Mouse (Mus musculus) cerebellum, adult 11-12 months (tissue): ENCODE results near the gene Iqck.
A peak's percentile ranks its signal among the peaks of the same experiment; 100 is the strongest.

Experiments
- DNase-seq: peaks from one replicate; pipeline ENCODE4 v3.0.0; 2022

Gene Iqck

GRCm38 (mm10) chr7:118851571-118851970, 4.0 kb upstream of the Iqck start:
- DNase-seq = no peak

- no peak for DNase-seq
These were observed 2.9 kb upstream of the Iqck start for GRCm38 (mm10) chr7:118852611-118853010.

GRCm38 (mm10) chr7:118854606-118855005, 946 bp upstream of the Iqck start:
- DNase-seq = no peak

GRCm38 (mm10) chr7:118855877-118856304, 339 bp downstream of the Iqck start, which contains the start of gene Knop1:
Knop1 (minus strand) TSS chr7:118856254.
- no peak for DNase-seq

GRCm38 (mm10) chr7:118858640-118859039, 3.1 kb downstream of the Iqck start:
- no peak for DNase-seq

GRCm38 (mm10) chr7:118865362-118865761, 9.8 kb downstream of the Iqck start:
- DNase-seq = no peak

- DNase-seq = no peak
These were observed 24.0 kb downstream of the Iqck start for GRCm38 (mm10) chr7:118879466-118880029.

- DNase-seq = no peak
These were observed 28.4 kb downstream of the Iqck start for GRCm38 (mm10) chr7:118883957-118884356.

GRCm38 (mm10) chr7:118884969-118885368, 29.4 kb downstream of the Iqck start:
- no peak for DNase-seq

- DNase-seq = no peak
These were observed 31.9 kb downstream of the Iqck start for GRCm38 (mm10) chr7:118887303-118888055.

- DNase-seq = no peak
These were observed 33.6 kb downstream of the Iqck start for GRCm38 (mm10) chr7:118889046-118889680.

GRCm38 (mm10) chr7:118895469-118896450, 40.2 kb downstream of the Iqck start:
- no peak for DNase-seq

GRCm38 (mm10) chr7:118898063-118898462, 42.5 kb downstream of the Iqck start:
- no peak for DNase-seq

- DNase-seq = no peak
These were observed 44.5 kb downstream of the Iqck start for GRCm38 (mm10) chr7:118900090-118900489.

- DNase-seq = no peak
These were observed 47.4 kb downstream of the Iqck start for GRCm38 (mm10) chr7:118902944-118903343.

GRCm38 (mm10) chr7:118903879-118904278, 48.3 kb downstream of the Iqck start:
- DNase-seq = no peak

GRCm38 (mm10) chr7:118904530-118904929, 49.0 kb downstream of the Iqck start:
- no peak for DNase-seq

- no peak for DNase-seq
These were observed 53.5 kb downstream of the Iqck start for GRCm38 (mm10) chr7:118908961-118909515.

- no peak for DNase-seq
These were observed 54.9 kb downstream of the Iqck start for GRCm38 (mm10) chr7:118910464-118910863.

GRCm38 (mm10) chr7:118911170-118911569, 55.6 kb downstream of the Iqck start:
- no peak for DNase-seq

GRCm38 (mm10) chr7:118911571-118911970, 56.0 kb downstream of the Iqck start:
- DNase-seq = no peak

GRCm38 (mm10) chr7:118912049-118912490, 56.5 kb downstream of the Iqck start:
- DNase-seq = peak; percentile 13
